In the genomic region with DNA sequence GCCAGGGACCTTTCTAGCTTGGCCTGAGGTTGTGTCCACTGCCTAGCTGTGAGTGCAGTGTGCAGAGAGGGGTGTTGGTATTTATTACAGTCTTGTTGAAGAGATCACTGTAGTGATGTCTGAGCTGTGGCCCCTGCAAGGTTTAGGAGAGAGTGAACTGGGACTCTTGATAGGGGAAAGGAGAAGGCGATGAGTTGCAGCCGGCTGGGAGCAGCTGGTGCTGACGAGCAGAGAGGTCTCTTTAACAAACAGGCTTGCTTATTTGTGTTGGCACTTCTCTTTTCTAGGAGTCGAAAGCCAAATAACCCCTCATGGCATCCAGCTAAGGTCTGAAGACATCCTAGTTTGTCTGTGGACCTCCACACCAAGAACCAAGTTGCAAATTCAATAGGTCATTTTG, we compare ENCODE assay signal across 18 mouse cellular contexts. TPM values are rescaled to one million over a fixed set of nuclear protein-coding genes. Genes with fewer than 3 reads are reported as not detected.
"Had no signal": no experiment of that assay in that cellular context is flagged by ENCODE, and none has a peak within 500 bp of the region (broad histone marks: within the 10 kb centered on the region; RNA-seq: fewer than 3 reads in every experiment).

No protein-coding gene starts in this region.

- DNase-seq: thymus, postnatal 4 days had no signal

- H3K27ac ChIP-seq: intestine, embryonic 15.5 days; kidney, embryonic 15.5 days; left cerebral cortex, adult 2 months; limb, embryonic 10.5 days; liver, embryonic 15.5 days; lung, embryonic 15.5 days; macrophage; midbrain, embryonic 15.5 days; neural tube, embryonic 12.5 days; stomach, postnatal 0 days had no signal

- H3K9me3 ChIP-seq: intestine, embryonic 15.5 days; kidney, embryonic 15.5 days; limb, embryonic 10.5 days; liver, embryonic 15.5 days; lung, embryonic 15.5 days; megakaryocyte, embryonic 14.5 days; midbrain, embryonic 15.5 days; neural tube, embryonic 12.5 days had no signal

- H3K4me2 ChIP-seq: intestine, embryonic 15.5 days; kidney, embryonic 15.5 days; liver, embryonic 11.5 days; liver, embryonic 15.5 days; lung, embryonic 15.5 days; midbrain, embryonic 11.5 days; midbrain, embryonic 15.5 days; neural tube, embryonic 12.5 days had no signal

- H3K9ac ChIP-seq: intestine, embryonic 15.5 days; kidney, embryonic 15.5 days; liver, embryonic 15.5 days; lung, embryonic 15.5 days; midbrain, embryonic 15.5 days; neural tube, embryonic 12.5 days had no signal

- H3K4me1 ChIP-seq: intestine, embryonic 15.5 days; kidney, embryonic 15.5 days; limb, embryonic 10.5 days; lung, embryonic 15.5 days; midbrain, embryonic 15.5 days; neural tube, embryonic 12.5 days had no signal

- H3K27me3 ChIP-seq: intestine, embryonic 15.5 days; kidney, embryonic 15.5 days; liver, embryonic 15.5 days; lung, embryonic 15.5 days; megakaryocyte, embryonic 14.5 days; midbrain, embryonic 15.5 days; neural tube, embryonic 12.5 days had no signal

- H3K4me3 ChIP-seq: intestine, embryonic 15.5 days; kidney, embryonic 15.5 days; left cerebral cortex, adult 2 months; limb, embryonic 10.5 days; liver, embryonic 15.5 days; lung, embryonic 15.5 days; megakaryocyte, embryonic 14.5 days; midbrain, embryonic 15.5 days; neural tube, embryonic 12.5 days had no signal

- ATAC-seq: intestine, embryonic 15.5 days; midbrain, embryonic 15.5 days had no signal

RNA-seq across cellular contexts. Expression of gene Oxct2a, which starts 25.2 kb away (rescaled TPM):
- total RNA-seq: layer of hippocampus, postnatal 25 days; left cerebral cortex, adult 2 months; left cerebral cortex, postnatal 14 days; monocyte, adult 5-6 weeks; neutrophil, adult 5-6 weeks had no signal
- polyA plus RNA-seq: intestine, embryonic 15.5 days; kidney, embryonic 15.5 days; limb, embryonic 10.5 days; liver, embryonic 15.5 days; lung, embryonic 15.5 days; macrophage; midbrain, embryonic 11.5 days; neural tube, embryonic 12.5 days; stomach, postnatal 0 days had no signal

RNA-seq across cellular contexts. Expression of gene Bmp8a, which starts 44.8 kb away (rescaled TPM):
- total RNA-seq: monocyte, adult 5-6 weeks; neutrophil, adult 5-6 weeks had no signal
- polyA plus RNA-seq: macrophage; midbrain, embryonic 15.5 days had no signal
